Comparison of ENCODE assay signal across 9 mouse cellular contexts in the genomic region with DNA sequence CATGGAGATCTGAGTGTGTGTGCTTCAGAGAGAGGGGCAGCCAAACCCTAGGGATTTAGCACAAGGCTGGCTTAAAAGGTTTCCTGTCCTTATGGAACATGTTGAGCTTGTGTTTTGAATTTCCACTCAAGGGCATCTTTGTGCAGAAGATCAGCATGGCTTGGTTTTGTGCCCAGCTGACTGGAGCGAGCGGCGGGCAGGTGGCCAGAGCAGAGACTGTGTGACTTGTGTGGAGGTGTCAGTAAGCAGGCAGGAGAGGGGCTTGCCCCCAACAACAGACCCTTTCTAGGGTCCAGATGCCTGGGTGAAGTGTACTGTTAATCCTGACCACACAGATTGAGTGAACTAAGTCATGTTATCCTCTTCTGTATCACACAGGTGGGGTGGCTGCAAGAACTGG.
DNase-seq lines count a peak whose midpoint lies in the region; ATAC-seq lines count a peak whose summit lies in the region.
"Had no signal": no experiment of that assay in that cellular context is flagged by ENCODE, and none has a peak within 500 bp of the region (broad histone marks: within the 10 kb centered on the region; RNA-seq: fewer than 3 reads in every experiment).

No protein-coding gene starts in this region.

- no peak overlapping the region for H3K27ac ChIP-seq in neural tube, embryonic 15.5 days (replicated peaks)
- H3K27ac ChIP-seq: heart, embryonic 15.5 days had no signal

- H3K4me2 ChIP-seq in neural tube, embryonic 15.5 days, result no peak overlapping the region
- H3K4me2 ChIP-seq: heart, embryonic 15.5 days had no signal

- no peak overlapping the region for H3K9ac ChIP-seq in neural tube, embryonic 15.5 days (replicated peaks)
- H3K9ac ChIP-seq: heart, embryonic 15.5 days had no signal

- DNase-seq in adrenal gland, adult 2 months, result peak; percentile 30
- DNase-seq in adrenal gland, postnatal 4 days (ENCODE audit: low spot score in 2 of 2), result no peak
- DNase-seq in layer of hippocampus, postnatal 14 days (ENCODE audit: low spot score in 2 of 2), result peak; percentile 13 to 38
- DNase-seq in layer of hippocampus, postnatal 25 days (ENCODE audit: extremely low spot score in 1 of 2, low spot score in 1 of 2), result no peak
- DNase-seq in adrenal gland, postnatal 10 days, result peak; percentile 39
- DNase-seq in cerebellum, adult 9-10 months, result peak; percentile 93

- H3K4me3 ChIP-seq in neural tube, embryonic 15.5 days (replicated peaks), result no peak overlapping the region
- H3K4me3 ChIP-seq: heart, embryonic 15.5 days had no signal

- H3K9me3 ChIP-seq in neural tube, embryonic 15.5 days (replicated peaks), result no peaks in the 10 kb centered on the region
- H3K9me3 ChIP-seq: heart, embryonic 15.5 days had no signal

- H3K4me1 ChIP-seq in neural tube, embryonic 15.5 days, result no peaks in the 10 kb centered on the region

- 84% methylated on average over 3 of the region's 3 CpGs for WGBS in neural tube, embryonic 15.5 days

- H3K27me3 ChIP-seq in neural tube, embryonic 15.5 days (replicated peaks), result no peaks in the 10 kb centered on the region
- H3K27me3 ChIP-seq: heart, embryonic 15.5 days had no signal

- ATAC-seq in CD4-positive, CD25-positive, alpha-beta regulatory T cell, adult 4 months, result no peak
- no peak for ATAC-seq in neural tube, embryonic 15.5 days (ENCODE audit: low FRiP score)

- H3K36me3 ChIP-seq in neural tube, embryonic 15.5 days, result no peaks in the 10 kb centered on the region
- H3K36me3 ChIP-seq: heart, embryonic 15.5 days had no signal

Comparison
In these comparisons a context has a peak if more than half of its experiments do, and no peak if none do; other contexts are left out.
1. DNase-seq: peak in adrenal gland, adult 2 months (single experiment), layer of hippocampus, postnatal 14 days (2 of 2), adrenal gland, postnatal 10 days (single experiment) and cerebellum, adult 9-10 months (single experiment); none in adrenal gland, postnatal 4 days (0 of 2) and layer of hippocampus, postnatal 25 days (0 of 2).